Mouse (Mus musculus): ENCODE results near the gene Klk1b24.
"Not testable (repeated sequence)": the region's sequence is repeated elsewhere in the genome, so short reads cannot be mapped to it uniquely, and the experiment has no call there.

The Klk1b24 gene

DNA sequence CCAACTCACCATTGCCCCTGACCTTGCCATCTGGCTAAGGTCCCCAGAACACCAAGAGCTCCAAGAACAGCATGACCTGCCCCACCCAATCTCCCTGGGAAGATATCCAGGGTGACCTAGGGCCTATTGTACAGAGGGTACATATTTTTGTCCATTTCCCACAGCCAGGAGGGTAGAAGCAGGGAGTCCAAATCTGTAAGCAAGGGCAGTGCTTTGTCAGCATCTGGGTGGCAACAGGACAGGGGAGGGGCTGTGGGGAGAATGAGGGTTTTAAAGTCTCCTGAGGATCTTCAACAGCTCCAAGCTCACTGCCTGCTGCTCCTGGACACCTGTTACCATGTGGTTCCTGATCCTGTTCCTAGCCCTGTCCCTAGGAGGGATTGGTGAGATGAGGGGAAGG is at the start of gene Klk1b24:
Gene Klk1b24 (plus strand): TSS at position 301 of the 400 bp plus-strand sequence.
- DNase-seq: not testable (repeated sequence)

DNA sequence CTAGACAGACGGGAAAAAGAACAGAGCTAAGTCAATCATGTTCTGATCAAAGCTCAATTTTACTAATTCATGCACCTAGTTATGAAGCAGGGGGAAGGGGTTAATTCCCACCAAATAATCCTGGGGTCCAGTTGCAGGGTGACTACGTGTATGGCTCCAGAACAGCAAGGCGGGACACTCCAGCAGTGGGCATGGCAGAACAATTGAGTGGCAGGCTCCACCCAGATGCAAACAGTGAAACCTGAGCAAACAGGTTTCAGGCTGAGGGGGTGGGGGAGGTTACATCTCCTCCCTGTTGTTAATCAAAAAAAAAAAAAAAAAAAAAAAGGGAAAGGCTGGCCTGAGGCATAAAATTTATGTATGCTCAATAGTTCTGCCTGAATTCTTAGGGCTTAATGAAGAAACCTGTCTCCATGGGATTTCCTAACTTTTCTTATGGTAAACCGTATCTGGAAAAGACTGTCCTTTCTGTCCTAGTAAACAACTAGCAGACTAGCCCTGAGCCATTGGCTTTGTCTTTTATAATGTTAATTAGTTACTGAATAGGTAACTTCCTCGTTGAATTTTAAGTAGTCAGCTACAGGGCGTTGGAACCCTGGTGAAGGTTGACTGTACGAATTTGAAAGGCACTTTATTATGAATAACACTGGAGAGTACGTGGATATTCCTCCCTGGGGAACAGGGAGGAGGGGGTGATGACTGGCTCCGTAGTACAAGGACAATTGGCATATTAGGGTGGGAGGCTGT is 8.6 kb upstream of the Klk1b24 start:
- DNase-seq: no peak

DNA sequence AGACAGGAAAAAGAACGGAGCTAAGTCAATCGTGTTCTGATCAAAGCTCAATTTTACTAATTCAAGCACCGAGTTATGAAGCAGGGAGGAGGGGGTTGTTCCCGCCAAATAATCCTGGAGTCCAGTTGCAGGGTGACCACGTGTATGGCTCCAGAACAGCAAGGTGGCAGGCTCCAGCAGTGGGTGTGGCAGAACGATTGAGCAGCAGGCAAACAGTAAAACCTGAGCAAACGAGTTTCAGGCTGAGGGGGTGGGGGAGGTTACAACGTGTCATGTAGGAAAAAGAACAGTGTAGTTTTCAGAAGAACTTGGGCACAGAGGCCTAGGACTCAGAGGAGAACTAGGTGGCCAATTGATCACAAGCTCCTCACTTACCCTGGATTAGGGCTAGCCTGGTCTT is 1.5 kb upstream of the Klk1b24 start:
- DNase-seq: not testable (repeated sequence)

DNA sequence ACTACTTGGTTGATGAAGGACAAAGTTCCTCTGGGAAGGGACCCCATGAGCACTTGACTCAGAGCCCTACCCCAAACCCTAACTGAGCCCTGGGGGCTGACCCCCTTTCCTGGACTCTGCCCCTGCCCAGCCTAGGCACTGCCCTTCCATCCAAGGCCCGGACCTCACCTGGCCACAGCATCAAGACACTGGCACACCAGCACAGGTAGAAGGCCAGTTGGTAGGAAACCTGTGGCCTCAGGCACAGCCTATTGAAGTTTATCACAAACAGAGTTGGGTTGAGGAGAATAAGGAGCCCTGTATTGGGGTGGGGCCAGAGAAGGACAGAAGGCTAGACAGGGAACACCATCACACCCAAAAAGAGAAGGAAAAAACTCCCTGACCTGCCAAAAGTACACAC is 5.4 kb downstream of the Klk1b24 start:
- DNase-seq: not testable (repeated sequence)

DNA sequence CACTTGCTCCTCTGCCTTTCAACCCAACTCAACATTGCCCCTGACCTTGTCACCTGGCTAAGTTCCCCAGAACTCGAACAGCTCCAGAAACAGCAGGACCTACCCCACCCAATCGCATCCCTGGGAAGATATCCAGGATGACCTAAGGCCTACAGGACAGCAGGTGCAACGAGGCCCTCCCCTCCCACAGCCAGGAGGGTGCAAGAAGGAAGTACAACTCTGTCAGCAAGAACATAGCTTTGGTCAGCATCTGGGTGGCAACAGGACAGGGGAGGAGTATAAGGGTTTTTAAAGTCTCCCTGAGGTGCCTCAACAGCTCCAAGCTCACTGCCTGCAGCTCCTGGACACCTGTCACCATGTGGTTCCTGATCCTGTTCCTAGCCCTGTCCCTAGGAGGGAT is 9.9 kb downstream of the Klk1b24 start, which contains the start of gene Klk1b3:
Gene Klk1b3 (plus strand): TSS at position 301 of the 400 bp plus-strand sequence.
- DNase-seq: no peak

DNA sequence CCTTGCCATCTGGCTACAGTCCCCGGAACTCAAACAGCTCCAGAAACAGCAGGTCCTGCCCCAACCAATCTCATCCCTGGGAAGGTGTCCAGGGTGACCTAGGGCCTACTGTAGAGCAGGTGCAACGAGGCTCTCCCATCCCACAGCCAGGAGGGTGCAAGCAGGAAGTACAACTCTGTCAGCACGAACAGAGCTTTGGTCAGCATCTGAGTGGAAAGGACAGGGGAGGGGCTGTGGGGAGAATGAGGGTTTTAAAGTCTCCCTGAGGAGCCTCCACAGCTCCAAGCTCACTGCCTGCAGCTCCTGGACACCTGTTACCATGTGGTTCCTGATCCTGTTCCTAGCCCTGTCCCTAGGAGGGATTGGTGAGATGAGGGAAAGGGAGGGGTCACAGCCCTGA is 19.1 kb downstream of the Klk1b24 start, which contains the start of gene Klk1b4:
Gene Klk1b4 (plus strand): TSS at position 301 of the 400 bp plus-strand sequence.
- DNase-seq: not testable (repeated sequence)

DNA sequence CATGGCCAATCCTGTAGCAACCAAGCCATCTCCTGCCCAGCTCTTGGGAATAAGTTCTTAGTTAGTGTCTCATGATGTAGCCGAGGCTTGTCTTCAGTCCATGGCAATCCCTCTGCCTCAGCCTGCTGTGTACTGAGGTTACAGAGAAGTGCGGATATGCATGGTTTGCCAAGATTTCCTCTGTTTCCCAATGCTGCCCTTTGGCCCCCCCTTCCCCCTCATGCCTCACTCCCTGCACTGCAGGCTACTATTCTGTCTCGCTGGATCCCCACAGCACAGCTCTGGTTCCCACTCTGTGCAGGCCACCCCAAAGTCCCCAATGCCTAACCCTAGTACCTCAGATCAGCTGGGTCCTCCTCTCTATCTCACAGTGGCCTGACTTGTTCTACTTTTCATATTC is 20.3 kb downstream of the Klk1b24 start:
- DNase-seq: no peak

DNA sequence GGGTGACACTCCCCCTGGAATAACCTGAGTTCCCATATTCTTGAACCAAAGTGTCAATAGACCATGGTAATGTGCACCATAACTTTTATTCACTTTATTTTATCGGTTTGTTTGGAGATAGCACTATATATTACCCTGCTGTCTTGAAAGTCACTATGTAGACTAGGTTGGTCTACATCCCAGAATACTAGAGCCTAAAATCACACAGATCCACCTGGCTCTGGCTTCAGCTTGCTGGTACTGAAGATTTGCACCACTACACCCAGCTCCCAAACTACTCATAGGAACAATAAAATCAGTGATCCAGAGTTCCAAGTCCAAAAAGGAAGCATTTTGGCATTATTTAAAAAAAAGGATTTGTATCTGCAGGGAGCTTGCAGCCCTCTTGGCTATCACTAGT is 27.6 kb downstream of the Klk1b24 start, which contains the start of gene Klk1b5:
Gene Klk1b5 (plus strand): TSS at position 301 of the 400 bp plus-strand sequence.
- DNase-seq: no peak

DNA sequence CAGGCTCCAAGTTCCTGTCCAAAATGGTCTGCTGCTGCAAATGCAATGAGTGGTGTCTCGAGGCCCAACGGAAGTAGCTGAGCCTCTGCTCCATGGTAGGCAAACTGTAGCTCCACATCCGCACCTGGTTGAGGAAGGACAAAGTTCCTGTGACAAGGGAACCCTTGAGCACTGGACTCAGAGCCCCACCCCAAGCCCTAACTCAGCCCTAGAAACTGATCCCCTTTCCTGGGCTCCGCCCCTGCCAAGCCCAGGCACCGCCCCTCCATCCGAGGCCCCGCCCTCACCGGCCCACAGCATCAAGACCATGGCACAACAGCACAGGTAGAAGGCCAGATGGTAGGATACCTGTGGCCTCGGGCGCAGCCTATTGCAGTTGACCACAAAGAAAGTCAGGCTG is 33.6 kb downstream of the Klk1b24 start:
- not testable (repeated sequence) for DNase-seq

DNA sequence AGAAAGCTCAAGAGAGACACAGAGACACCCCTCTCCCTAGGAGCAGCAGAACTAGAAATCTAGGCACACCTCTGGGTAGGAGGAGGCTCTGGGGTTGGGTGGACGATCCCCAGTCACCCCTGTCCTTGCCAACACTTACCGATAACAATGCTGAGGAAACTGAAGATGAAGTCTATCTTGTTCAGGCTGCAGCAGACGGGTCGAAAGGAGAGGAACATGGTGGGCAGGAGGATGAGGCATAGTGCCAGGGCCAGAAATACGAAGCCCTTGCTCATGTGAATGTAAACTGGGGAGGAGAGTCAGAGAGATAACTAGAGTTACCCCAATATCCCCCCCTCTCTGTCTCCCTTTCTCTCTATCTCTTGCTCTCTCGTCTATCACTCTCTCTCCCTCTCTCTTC is 34.3 kb downstream of the Klk1b24 start:
- DNase-seq: not testable (repeated sequence)

DNA sequence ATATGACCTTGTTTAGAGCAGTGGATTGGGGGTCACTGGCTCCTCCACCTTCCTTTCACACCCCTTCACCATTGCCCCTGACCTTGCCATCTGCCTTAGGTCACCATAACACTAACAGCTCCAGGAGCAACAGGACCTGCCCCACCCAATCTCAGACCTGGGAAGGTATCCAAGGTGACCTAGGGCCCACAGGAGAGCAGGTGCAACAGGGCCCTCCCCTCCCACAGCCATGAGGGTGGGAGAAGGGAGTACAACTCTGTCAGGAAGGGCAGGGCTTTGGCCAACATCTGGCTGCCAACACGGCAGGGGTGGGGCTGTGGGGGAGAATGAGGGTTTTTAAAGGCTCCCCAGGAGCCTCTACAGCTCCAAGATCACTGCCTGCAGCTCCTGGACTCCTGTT is 37.0 kb downstream of the Klk1b24 start, which contains the start of gene Klk1:
Gene Klk1 (plus strand): TSS at position 285 of the 400 bp plus-strand sequence.
- no peak for DNase-seq

DNA sequence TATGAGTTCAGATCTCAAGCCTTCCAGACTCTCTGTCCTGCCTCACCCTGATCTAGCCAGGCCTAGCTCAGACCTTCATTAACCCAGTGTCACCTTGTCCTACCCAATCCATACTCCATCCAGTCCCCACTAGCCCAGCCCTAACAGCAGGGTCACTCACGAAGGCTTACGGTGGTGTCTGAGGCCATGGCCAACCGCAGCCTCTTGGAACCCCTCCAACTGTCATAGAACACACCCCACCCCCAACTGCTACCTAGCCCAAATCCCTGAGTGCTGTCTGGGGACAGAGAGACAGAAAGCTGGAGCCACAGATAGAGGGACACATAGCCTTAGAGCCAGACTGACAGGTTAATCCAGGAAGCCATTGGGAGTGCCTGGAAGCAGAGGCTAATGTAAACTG is 47.9 kb downstream of the Klk1b24 start, which contains the start of gene Gm36864:
Gene Gm36864 (plus strand): TSS at position 269 of the 400 bp plus-strand sequence.
- DNase-seq: no peak

DNA sequence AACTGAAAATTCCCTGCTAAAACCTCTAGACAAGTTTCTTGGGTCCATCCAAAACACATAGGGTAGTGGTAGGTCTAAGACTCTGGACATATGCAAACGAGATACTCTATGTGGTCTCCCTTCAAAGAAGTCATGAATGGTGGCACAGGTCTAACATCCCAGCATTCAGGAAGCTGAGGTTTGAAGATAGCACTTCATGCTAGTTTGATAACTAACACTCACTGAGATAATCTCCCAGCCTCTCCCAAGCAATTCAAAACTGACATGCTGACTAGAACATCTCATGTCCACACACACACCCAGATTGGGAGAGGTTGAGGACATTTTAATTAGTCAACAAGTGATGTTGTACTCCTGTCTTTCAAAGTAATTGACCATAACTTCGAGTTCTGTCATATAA is 51.9 kb downstream of the Klk1b24 start:
- DNase-seq: no peak

DNA sequence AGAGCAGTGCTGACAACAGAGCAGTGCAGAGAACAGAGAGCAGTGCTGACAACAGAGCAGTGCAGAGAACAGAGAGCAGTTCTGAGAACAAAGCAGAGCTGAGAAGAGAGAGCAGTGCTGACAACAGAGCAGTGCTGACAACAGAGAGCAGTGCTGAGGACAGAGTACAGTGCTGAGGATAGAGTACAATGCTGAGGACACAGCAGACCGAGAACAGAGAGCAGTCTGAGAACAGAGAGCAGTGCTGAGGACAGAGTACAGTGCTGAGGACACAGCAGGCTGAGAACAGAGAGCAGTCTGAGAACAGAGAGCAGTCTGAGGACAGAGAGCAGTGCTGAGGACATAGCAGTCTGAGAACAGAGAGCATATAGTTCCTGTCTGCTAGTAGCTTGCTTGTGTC is 52.7 kb downstream of the Klk1b24 start:
- DNase-seq: no peak

DNA sequence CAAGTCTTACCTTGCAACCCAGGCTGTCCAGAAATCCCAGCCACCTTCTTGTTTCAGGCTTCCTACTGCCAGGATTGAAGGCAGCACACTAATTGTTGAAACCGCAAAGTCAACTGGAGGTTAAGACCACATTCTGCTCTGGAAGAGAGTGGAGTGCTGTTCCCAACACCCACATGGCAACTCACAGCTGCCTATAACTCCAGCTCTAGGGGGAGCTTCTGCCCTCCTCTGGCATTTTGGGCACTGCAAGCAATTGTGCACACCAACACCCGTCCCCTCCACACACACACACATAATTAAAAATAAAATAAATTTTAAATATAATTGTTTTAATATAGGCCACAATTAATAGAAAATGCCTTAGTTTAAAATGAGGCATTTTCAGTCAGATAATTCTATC is 53.1 kb downstream of the Klk1b24 start:
- no peak for DNase-seq
